ENCODE assay signal across 9 mouse cellular contexts in genomic region chr3:37379930-37380881, GRCm38 (mm10). TPM values are rescaled to one million over a fixed set of nuclear protein-coding genes. Genes with fewer than 3 reads are reported as not detected.
A peak's percentile ranks its signal among the peaks of the same experiment; 100 is the strongest.
DNase-seq lines count a peak whose midpoint lies in the region; ATAC-seq and TF ChIP-seq lines count a peak whose summit lies in the region.
"Had no signal": no experiment of that assay in that cellular context is flagged by ENCODE, and none has a peak within 500 bp of the region (broad histone marks: within the 10 kb centered on the region; RNA-seq: fewer than 3 reads in every experiment).

No protein-coding gene starts in this region.

- peak overlapping the region; percentile 43 for H3K4me3 ChIP-seq in gastrocnemius, adult 2 months
- H3K4me3 ChIP-seq in limb, embryonic 10.5 days, result no peak overlapping the region

- H3K27ac ChIP-seq in gastrocnemius, adult 2 months, result peak overlapping the region; percentile 85
- H3K27ac ChIP-seq in limb, embryonic 10.5 days, result peak overlapping the region; percentile 38
- H3K27ac ChIP-seq: macrophage had no signal

- ATAC-seq in activated CD4-positive, CD25-positive, alpha-beta regulatory T cell, adult 4 months, result no peak

- H3K36me3 ChIP-seq in limb, embryonic 10.5 days, result no peaks in the 10 kb centered on the region

- H3K27me3 ChIP-seq in limb, embryonic 10.5 days (ENCODE audit: low read depth, poor library complexity, severe bottlenecking), result no peaks in the 10 kb centered on the region

- peak; percentile 17 to 21 for DNase-seq in layer of hippocampus, postnatal 10 days (ENCODE audit: low spot score in 2 of 2)
- no peak for DNase-seq in layer of hippocampus, postnatal 25 days (ENCODE audit: extremely low spot score in 1 of 2, low spot score in 1 of 2)
- DNase-seq in cerebellum, adult 9-11 months, result peak; percentile 5
- peak; percentile 92 for DNase-seq in gastrocnemius, adult 2 months
- no peak for DNase-seq in limb, embryonic 10.5 days (ENCODE audit: low spot score)
- DNase-seq in spleen, adult 18-20 months, result no peak
- no peak for DNase-seq in thymus, postnatal 10 days (ENCODE audit: low spot score in 2 of 2)

- intact Hi-C loops in gastrocnemius, adult 2 months (cut with DNase I), result loop anchor here (2.0 kb wide), 1 partner anchor 25 kb away; no protein-coding TSS in a partner anchor

- WGBS in limb, embryonic 10.5 days, result 77% methylated on average over 18 of the region's 18 CpGs

- TF ChIP-seq CTCF in gastrocnemius, adult 2 months (IDR thresholded peaks at IDR 0.05), result no peak

- peaks cover 44% of the 10 kb centered on the region for H3K4me1 ChIP-seq in limb, embryonic 10.5 days

- H3K9me3 ChIP-seq in limb, embryonic 10.5 days (replicated peaks), result no peaks in the 10 kb centered on the region

RNA-seq across cellular contexts. Expression of gene Fgf2, which starts 32.1 kb away (rescaled TPM):
- total RNA-seq in layer of hippocampus, postnatal 10 days (2021), result 1 to 10 TPM; 3.8 to 4.5 TPM
- total RNA-seq in layer of hippocampus, postnatal 25 days (2021), result 1 to 10 TPM; 5.4 to 7.6 TPM
- 10 to 100 TPM in 1 of 2 experiments, 1 to 10 TPM in 1; 5.4 to 12.1 TPM for total RNA-seq in gastrocnemius, adult 2 months (2021)
- 0.64 and 0.98 TPM in 2 replicates for polyA plus RNA-seq in limb, embryonic 10.5 days (2016; fragmentation: Nextera tagmentation; extraction: Ambion mirVana)
- under 1 TPM; 0.45 to 0.65 TPM for polyA plus RNA-seq in activated CD4-positive, CD25-positive, alpha-beta regulatory T cell, adult 4 months (2017; shearing (Covaris generic))
- polyA plus RNA-seq: macrophage had no signal

RNA-seq across cellular contexts. Expression of gene Spata5, which starts 39.5 kb away (rescaled TPM):
- total RNA-seq in layer of hippocampus, postnatal 10 days (2021), result 10 to 100 TPM; 20.0 to 25.6 TPM
- 10 to 100 TPM; 17.9 to 26.7 TPM for total RNA-seq in layer of hippocampus, postnatal 25 days (2021)
- 10 to 100 TPM; 10.3 to 10.8 TPM for total RNA-seq in gastrocnemius, adult 2 months (2021)
- polyA plus RNA-seq in limb, embryonic 10.5 days (2016; fragmentation: Nextera tagmentation; extraction: Ambion mirVana), result 52.7 and 53.3 TPM in 2 replicates
- 10 to 100 TPM; 24.6 to 30.7 TPM for polyA plus RNA-seq in activated CD4-positive, CD25-positive, alpha-beta regulatory T cell, adult 4 months (2017; shearing (Covaris generic))

RNA-seq across cellular contexts. Expression of gene Nudt6, which starts 39.8 kb away (rescaled TPM):
- total RNA-seq in layer of hippocampus, postnatal 10 days (2021), result 1 to 10 TPM; 5.3 to 8.0 TPM
- total RNA-seq in layer of hippocampus, postnatal 25 days (2021), result 1 to 10 TPM; 5.5 to 6.2 TPM
- total RNA-seq in gastrocnemius, adult 2 months (2021), result 10 to 100 TPM; 28.1 to 28.2 TPM
- polyA plus RNA-seq in limb, embryonic 10.5 days (2016; fragmentation: Nextera tagmentation; extraction: Ambion mirVana), result 3.9 and 4.7 TPM in 2 replicates
- 10 to 100 TPM; 10.9 to 16.7 TPM for polyA plus RNA-seq in activated CD4-positive, CD25-positive, alpha-beta regulatory T cell, adult 4 months (2017; shearing (Covaris generic))

Comparison
In these comparisons a context has a peak if more than half of its experiments do, and no peak if none do; other contexts are left out.
1. DNase-seq: peak in layer of hippocampus, postnatal 10 days (2 of 2), cerebellum, adult 9-11 months (single experiment) and gastrocnemius, adult 2 months (single experiment); none in layer of hippocampus, postnatal 25 days (0 of 2), limb, embryonic 10.5 days (single experiment), spleen, adult 18-20 months (0 of 2) and thymus, postnatal 10 days (0 of 2).